Mouse (Mus musculus) C2C12 (cell line): ENCODE results near the gene Spats2l.

Experiments
- CTCF ChIP-seq: IDR thresholded peaks from one replicate; pipeline ENCODE4 v1.5.1; 2011; ENCODE audit not compliant: control insufficient read depth, insufficient read depth, insufficient read length
- USF1 ChIP-seq: IDR thresholded peaks from one replicate; pipeline ENCODE4 v1.6.1; 2011; ENCODE audit warnings: low read depth, mild to moderate bottlenecking, control low read depth, moderate library complexity

- TF ChIP-seq USF1 (no peak), CTCF (no peak)
Observed at GRCm38 (mm10) chr1:57799398-57799797, 25.4 kb downstream of the Spats2l start.
